Mouse (Mus musculus) intestine, embryonic 15.5 days (tissue): ENCODE measurements around the gene Spata16. TPM values are rescaled to one million over a fixed set of nuclear protein-coding genes. Genes with fewer than 3 reads are reported as not detected.

Source experiments
- ATAC-seq: fragments of 200-750 bp; cut with Nextera tagmentation; 2 replicates; pipeline ENCODE4 v1.8.0; 2017; ENCODE audit warnings: moderate TSS enrichment, moderate library complexity
- H3K27ac ChIP-seq: fragments of 300-500 bp; sonication (generic); 2 replicates; pipeline ENCODE4 v1.5.1; 2015; ENCODE audit warnings: mild to moderate bottlenecking, inconsistent platforms
- H3K27me3 ChIP-seq: fragments of 300-500 bp; sonication (generic); replicated peaks from 2 replicates; pipeline ENCODE4 v1.6.1; 2015; ENCODE audit warnings: inconsistent platforms
- H3K36me3 ChIP-seq: fragments of 300-500 bp; sonication (generic); 2 replicates; pipeline ENCODE4 v1.6.1; 2015; ENCODE audit warnings: inconsistent platforms
- H3K4me1 ChIP-seq: fragments of 300-500 bp; sonication (generic); replicated peaks from 2 replicates; pipeline ENCODE4 v1.6.1; 2015; ENCODE audit warnings: inconsistent platforms
- H3K4me2 ChIP-seq: fragments of 300-500 bp; sonication (generic); replicated peaks from 2 replicates; pipeline ENCODE4 v1.6.1; 2015; ENCODE audit warnings: mild to moderate bottlenecking, inconsistent platforms
- H3K4me3 ChIP-seq: fragments of 300-500 bp; sonication (generic); replicated peaks from 2 replicates; pipeline ENCODE4 v1.5.1; 2015; ENCODE audit warnings: inconsistent platforms
- H3K9ac ChIP-seq: fragments of 300-500 bp; sonication (generic); 2 replicates; pipeline ENCODE4 v1.6.1; 2015; ENCODE audit warnings: inconsistent platforms
- H3K9me3 ChIP-seq: fragments of 300-500 bp; sonication (generic); 2 replicates; pipeline ENCODE4 v1.6.1; 2016; ENCODE audit warnings: inconsistent platforms
- WGBS: fragments of 180-500 bp; shearing (Covaris S2); methylation state at CpG from one replicate; pipeline ENCODE4 v1.1.7; 2015; 5-methylcytosine and 5-hydroxymethylcytosine counted together
- polyA plus RNA-seq: library from polyadenylated mRNA; unstranded; fragments of >200 nt; fragmentation: Nextera tagmentation; extraction: Ambion mirVana; gene quantifications from 2 replicates; pipeline ENCODE4 v1.2.1, GENCODE M21; 2015

The Spata16 gene
- polyA plus RNA-seq, 1 experiment from 2014 or later = not detected

DNA sequence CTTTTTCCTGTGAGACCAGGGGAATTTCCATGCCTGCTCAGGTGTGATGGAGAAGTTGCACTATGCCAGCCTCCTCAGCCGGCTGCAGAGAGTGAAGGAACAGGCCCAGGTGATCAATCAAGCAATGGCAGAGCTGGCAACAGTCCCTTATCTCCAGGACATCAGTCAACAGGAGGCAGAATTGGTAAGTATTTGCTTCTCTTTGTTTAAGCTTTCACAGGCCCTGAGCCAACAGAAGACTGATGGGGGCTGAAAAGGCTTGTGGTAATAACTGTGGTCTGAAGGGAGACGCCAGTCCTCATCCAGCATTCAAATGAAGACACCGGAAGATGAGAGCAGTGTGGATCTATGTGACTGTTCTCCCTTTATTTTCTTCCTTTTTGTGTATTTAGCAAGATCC, 286.8 kb downstream of the Spata16 start:
- H3K4me3 ChIP-seq = no peak overlapping the region
- ATAC-seq = no peak
- no peaks in the 10 kb centered on the region for H3K9me3 ChIP-seq
- H3K4me1 ChIP-seq = no peaks in the 10 kb centered on the region
- H3K27me3 ChIP-seq = no peaks in the 10 kb centered on the region
- no peak overlapping the region for H3K9ac ChIP-seq
- no peak overlapping the region for H3K4me2 ChIP-seq
- H3K36me3 ChIP-seq = no peaks in the 10 kb centered on the region
- H3K27ac ChIP-seq = no peak overlapping the region
- WGBS = 16% methylated on average over 3 of the region's 3 CpGs

DNA sequence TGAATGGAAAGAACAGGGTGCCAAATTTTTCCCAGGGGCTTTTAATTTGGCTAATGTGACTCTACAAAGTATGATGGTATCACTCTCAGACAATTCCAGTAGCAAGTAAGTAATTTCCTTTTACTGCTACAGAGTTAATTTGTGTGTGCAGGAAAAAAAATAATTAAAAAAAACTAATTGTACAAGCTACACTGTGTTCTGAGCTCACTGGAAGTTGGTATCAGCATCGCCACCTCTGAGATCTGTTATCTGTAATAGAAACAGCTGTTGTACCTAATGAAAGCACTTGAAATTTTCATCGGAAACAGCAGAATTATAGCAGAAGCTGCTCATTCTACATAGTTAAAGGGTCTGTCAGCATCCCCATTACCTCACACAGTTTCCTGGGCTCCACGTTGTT, 295.7 kb downstream of the Spata16 start:
- no peak for ATAC-seq
- no peaks in the 10 kb centered on the region for H3K36me3 ChIP-seq
- H3K9ac ChIP-seq = no peak overlapping the region
- H3K4me2 ChIP-seq = no peak overlapping the region
- WGBS = 79% methylated on average over 3 of the region's 3 CpGs
- no peaks in the 10 kb centered on the region for H3K4me1 ChIP-seq
- H3K4me3 ChIP-seq = no peak overlapping the region
- H3K27ac ChIP-seq = no peak overlapping the region
- no peaks in the 10 kb centered on the region for H3K27me3 ChIP-seq
- H3K9me3 ChIP-seq = no peaks in the 10 kb centered on the region

DNA sequence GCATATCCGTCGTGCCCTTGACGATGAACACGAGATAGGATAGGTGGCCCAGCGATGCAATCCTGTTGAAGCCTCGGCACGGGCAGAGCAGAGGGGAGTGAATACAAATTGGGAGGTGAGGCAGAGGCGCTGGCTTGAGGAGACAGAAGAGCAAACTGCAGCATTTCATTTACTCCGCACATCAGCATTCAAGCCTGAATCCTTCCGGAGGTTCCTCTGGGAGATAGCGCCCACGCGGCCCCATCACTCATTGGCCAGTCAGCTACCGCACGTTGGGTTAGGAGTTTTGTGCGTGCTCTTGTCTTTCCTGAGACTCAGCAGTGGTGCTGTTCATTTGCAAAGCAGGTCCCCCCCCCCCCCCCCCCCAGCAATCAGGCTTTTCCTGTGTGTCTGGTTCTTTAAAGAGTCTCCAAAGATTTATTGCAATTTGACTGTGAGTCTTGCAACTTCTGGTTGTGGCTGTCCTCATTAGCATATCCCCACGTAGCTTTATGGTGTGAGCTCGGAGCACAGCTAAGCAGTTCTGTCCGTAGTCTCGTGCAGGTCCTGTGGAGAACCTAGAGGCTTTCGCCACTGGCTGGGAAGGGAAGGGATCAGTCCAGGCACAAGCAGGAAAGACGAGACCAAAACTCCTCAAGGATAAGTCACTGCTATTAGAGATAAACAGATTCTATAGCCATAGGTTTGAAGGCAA, 299.6 kb downstream of the Spata16 start:
- H3K27me3 ChIP-seq = no peaks in the 10 kb centered on the region
- H3K9me3 ChIP-seq = no peaks in the 10 kb centered on the region
- no peaks in the 10 kb centered on the region for H3K4me1 ChIP-seq
- 46% methylated on average over 22 of the region's 22 CpGs for WGBS
- H3K4me2 ChIP-seq = no peak overlapping the region
- no peak overlapping the region for H3K9ac ChIP-seq
- H3K36me3 ChIP-seq = no peaks in the 10 kb centered on the region
- H3K27ac ChIP-seq = no peak overlapping the region
- H3K4me3 ChIP-seq = no peak overlapping the region
- no peak for ATAC-seq

DNA sequence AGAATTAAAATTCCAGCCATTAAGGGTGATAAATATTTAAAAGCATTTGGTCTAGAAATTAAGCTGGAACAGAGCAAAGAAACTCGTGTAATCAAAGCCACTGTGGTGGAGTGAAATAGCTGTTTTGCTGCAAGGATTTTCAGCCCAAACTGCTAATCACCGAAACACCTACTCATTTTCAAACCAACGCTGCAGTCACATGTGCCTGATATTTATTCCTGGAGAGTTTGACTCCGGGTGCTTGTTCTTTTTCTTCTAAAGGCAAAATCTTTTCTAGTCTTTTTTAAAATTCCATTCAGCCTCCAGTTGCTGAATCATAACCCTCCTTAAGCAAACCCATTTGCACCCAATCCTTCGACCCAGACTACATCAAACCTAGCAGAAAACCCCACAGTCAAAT, 329.4 kb downstream of the Spata16 start:
- ATAC-seq = no peak
- WGBS = 85% methylated on average over 5 of the region's 5 CpGs

DNA sequence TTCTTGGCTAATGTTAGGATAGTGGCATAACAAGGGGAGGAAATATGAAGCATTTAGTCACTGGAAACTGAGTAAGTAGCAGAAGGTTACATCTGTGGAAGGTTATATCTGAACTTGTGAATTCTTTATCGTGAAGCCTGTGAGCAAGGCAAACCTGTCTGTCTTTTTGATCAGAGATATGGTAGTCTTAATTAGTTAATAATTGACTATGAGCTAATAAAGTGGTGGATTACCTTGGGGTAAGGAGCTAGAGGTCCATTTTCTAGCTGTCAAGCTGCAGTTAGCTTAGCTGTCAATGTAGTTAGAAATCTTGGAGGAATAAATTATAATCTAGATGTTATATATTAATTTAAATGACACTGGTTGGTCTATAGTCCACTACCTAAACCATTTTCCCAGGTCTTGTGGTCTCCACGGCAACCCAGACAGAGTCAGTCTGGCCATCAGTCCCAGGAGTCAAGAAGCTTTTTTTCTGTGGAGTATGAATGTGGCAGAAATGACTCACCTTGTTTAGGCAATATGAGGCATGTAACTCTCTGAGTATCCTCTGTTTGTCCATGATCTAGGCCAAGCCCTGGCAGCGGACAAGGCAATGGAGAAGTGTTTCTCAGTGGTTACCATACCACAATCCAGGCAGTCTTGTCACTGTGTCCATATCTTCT, 331.6 kb downstream of the Spata16 start:
- WGBS = 74% methylated on average over 3 of the region's 3 CpGs
- no peak overlapping the region for H3K4me3 ChIP-seq
- ATAC-seq = no peak

More for the DNA sequence above, 329.4 kb downstream of the Spata16 start:
- Histone ChIP-seq H3K4me2 (no peak overlapping the region), H3K27ac (no peak overlapping the region), H3K4me3 (no peak overlapping the region), H3K36me3 (no peaks in the 10 kb centered on the region), H3K27me3 (no peaks in the 10 kb centered on the region), H3K9ac (no peak overlapping the region), H3K4me1 (no peaks in the 10 kb centered on the region), H3K9me3 (no peaks in the 10 kb centered on the region)

DNA sequence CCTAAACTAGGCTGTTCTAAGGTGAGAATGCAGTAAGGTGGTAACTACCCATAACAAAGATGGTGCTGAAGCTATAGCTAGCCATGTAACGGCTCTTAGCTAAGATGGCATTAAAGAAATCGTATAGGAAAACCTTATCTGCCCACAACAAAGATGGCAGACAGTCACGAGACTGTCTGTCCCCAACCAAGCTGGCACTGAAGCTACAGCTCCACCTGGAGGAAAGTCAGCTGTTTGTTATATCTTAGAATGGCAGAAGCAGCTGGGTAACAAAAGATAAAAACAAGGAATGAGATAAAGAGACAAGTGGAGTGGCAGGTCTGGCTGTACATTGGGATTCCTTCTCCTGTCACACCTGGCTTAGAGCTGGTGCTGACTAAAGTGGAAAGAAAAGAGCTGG, 333.1 kb downstream of the Spata16 start:
- Histone ChIP-seq H3K36me3 (no peaks in the 10 kb centered on the region), H3K4me1 (no peaks in the 10 kb centered on the region), H3K9ac (no peak overlapping the region), H3K27me3 (no peaks in the 10 kb centered on the region), H3K9me3 (no peaks in the 10 kb centered on the region), H3K4me2 (no peak overlapping the region), H3K4me3 (no peak overlapping the region), H3K27ac (no peak overlapping the region)
- WGBS = 85% methylated on average over 3 of the region's 3 CpGs
- no peak for ATAC-seq

More for the DNA sequence above, 331.6 kb downstream of the Spata16 start:
- H3K4me1 ChIP-seq = no peaks in the 10 kb centered on the region
- no peak overlapping the region for H3K9ac ChIP-seq
- H3K27me3 ChIP-seq = no peaks in the 10 kb centered on the region
- H3K36me3 ChIP-seq = no peaks in the 10 kb centered on the region
- H3K27ac ChIP-seq = no peak overlapping the region
- no peak overlapping the region for H3K4me2 ChIP-seq
- H3K9me3 ChIP-seq = no peaks in the 10 kb centered on the region

DNA sequence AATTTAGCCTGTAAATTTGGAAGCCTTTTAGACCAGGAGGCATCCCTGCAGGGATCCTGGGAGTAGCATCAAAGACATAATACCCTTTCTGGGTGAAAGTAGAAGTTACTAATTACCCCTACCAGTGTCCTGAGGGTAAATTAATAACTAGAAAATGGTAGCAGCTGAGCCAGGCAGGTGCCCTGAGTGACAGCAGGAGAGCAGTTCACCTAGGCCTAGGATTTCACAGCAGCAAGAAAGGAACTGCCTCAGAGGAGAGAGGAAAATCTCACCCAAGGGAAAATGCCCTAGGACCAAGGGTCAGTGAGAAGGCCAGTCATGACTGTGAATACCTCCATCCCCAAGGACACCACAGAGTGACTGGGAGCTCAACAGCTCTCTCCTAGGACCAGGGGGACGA, 333.9 kb downstream of the Spata16 start:
- ATAC-seq = no peak
- H3K4me2 ChIP-seq = no peak overlapping the region
- WGBS = 32% methylated on average over 1 of the region's 1 CpGs
- H3K4me1 ChIP-seq = no peaks in the 10 kb centered on the region
- H3K4me3 ChIP-seq = no peak overlapping the region
- H3K27me3 ChIP-seq = no peaks in the 10 kb centered on the region
- no peaks in the 10 kb centered on the region for H3K36me3 ChIP-seq
- no peak overlapping the region for H3K9ac ChIP-seq
- H3K9me3 ChIP-seq = no peaks in the 10 kb centered on the region
- no peak overlapping the region for H3K27ac ChIP-seq

DNA sequence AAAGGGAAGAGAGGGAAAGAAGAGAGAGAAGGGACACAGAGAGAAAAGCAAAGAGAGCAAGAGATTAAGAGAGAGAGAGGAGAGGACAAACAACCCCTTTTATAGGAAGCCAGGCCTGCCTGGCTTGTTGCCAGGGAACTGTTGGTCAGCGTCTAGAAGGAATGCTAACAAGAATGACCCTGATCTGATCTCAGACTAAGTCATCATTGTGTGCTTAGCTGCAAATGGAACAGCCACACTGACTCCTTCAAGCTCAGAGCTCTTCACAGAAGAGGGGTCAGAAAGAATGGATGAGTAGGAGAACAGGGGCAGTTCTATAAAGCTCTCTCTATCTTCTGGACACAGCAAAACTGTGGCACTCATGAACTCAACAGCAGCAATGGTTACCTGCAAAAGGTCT, 334.7 kb downstream of the Spata16 start:
- H3K36me3 ChIP-seq = no peaks in the 10 kb centered on the region
- WGBS = 14% methylated on average over 1 of the region's 1 CpGs
- H3K4me2 ChIP-seq = no peak overlapping the region
- H3K27ac ChIP-seq = no peak overlapping the region
- ATAC-seq = peak; percentile 28; the same call in 1 of the 2 replicates
- no peak overlapping the region for H3K4me3 ChIP-seq
- no peak overlapping the region for H3K9ac ChIP-seq
- H3K27me3 ChIP-seq = no peaks in the 10 kb centered on the region
- H3K9me3 ChIP-seq = no peaks in the 10 kb centered on the region
- H3K4me1 ChIP-seq = no peaks in the 10 kb centered on the region

DNA sequence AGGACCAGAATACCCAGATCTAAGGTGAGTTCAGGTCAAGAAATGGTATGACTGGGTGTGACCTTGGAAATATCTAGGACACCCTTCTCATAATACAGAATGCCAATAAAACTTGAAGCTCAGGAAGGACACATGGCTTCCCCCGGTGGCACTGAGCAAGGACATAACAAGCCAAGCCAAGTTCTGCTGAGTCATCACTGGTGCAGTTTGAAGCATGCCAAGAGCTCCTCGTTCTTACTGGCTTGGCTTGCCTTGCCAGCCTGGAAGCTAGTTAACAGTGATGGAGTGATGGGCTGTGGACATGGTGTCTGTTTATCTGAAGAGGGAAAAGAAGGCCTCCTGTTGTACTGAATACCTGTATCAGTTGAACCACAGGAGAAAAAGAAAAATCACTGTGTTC, 342.2 kb downstream of the Spata16 start:
- Histone ChIP-seq H3K4me1 (no peaks in the 10 kb centered on the region), H3K4me3 (no peak overlapping the region), H3K4me2 (no peak overlapping the region), H3K36me3 (no peaks in the 10 kb centered on the region), H3K9ac (no peak overlapping the region), H3K27ac (no peak overlapping the region), H3K27me3 (no peaks in the 10 kb centered on the region), H3K9me3 (no peaks in the 10 kb centered on the region)
- WGBS = 66% methylated on average over 2 of the region's 2 CpGs
- no peak for ATAC-seq

DNA sequence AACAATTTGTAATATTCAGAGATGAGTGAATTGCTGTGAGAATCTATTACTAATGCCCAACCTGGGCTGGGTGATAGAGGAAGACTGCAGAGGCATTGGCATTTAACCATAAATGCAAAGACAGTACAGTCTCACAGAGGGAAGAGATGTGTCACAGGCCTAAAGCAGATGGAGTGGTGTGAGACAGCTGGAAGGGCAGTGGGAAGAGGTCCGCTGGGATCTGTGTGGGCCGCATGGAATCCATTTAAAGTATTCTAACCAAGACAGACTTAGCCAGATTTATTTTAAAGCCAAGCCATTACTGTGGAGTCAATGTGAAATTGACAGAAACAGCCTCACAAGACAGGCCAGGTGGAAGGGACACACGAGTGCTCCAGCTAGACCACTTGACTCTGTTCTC, 343.0 kb downstream of the Spata16 start:
- no peaks in the 10 kb centered on the region for H3K27me3 ChIP-seq
- no peaks in the 10 kb centered on the region for H3K36me3 ChIP-seq
- 82% methylated on average over 3 of the region's 3 CpGs for WGBS
- no peak overlapping the region for H3K4me2 ChIP-seq
- no peak overlapping the region for H3K4me3 ChIP-seq
- no peaks in the 10 kb centered on the region for H3K9me3 ChIP-seq
- no peak overlapping the region for H3K27ac ChIP-seq
- no peaks in the 10 kb centered on the region for H3K4me1 ChIP-seq
- H3K9ac ChIP-seq = no peak overlapping the region
- no peak for ATAC-seq

DNA sequence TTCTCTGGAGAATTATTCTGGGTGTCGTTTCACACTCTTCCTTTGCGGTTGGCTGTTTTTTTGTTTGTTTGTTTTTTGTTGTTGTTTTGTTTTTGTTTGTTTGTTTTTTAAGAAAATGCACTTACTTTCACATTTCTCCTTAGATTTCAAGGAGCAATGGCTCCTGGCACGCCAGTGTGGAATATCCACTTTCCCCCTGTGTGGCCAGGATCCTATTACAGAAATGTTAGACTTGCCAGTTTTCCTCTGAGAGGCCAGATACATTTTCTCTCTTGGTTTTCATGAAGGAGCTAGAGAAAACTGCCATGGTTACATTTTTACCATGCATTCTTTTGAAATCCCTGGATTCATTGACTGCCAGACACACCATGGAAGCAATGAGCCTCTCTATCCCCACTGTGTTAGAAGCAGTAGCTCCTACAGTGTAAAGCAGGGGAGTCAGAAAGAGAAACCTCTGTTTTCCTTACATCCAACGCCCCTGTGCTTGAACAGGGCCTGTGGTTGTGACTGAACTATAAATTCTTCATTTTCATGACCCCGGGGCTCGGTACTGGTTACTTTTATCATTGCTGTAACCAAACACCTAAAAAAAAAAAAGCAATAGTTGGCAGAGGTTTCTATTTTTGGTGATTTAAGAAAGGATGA, 344.7 kb downstream of the Spata16 start:
- Histone ChIP-seq H3K4me2 (no peak overlapping the region), H3K4me3 (no peak overlapping the region), H3K9me3 (no peaks in the 10 kb centered on the region), H3K9ac (no peak overlapping the region), H3K36me3 (no peaks in the 10 kb centered on the region), H3K27me3 (no peaks in the 10 kb centered on the region), H3K27ac (no peak overlapping the region), H3K4me1 (no peaks in the 10 kb centered on the region)
- no peak for ATAC-seq
- WGBS = 74% methylated on average over 6 of the region's 6 CpGs

DNA sequence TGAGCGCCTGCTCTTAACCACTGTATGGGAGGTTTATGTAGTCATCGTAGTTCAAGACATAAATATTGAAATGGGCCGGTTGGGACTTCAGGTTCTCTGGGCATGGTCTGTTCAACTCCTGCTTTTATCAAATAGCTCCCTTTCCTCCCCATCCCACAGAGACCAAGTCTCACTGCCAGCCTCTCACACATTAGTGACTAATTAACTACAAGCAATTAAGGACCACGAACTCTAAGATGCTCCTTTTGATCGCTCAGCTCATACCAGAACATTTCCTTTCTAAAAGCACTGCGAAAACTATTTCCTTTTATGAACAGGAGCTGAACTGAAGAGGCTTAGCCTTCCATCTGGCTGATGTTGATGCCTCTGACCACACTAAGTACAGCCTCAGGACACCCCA, 346.3 kb downstream of the Spata16 start:
- ATAC-seq = no peak
- no peaks in the 10 kb centered on the region for H3K4me1 ChIP-seq
- H3K4me3 ChIP-seq = no peak overlapping the region
- 79% methylated on average over 6 of the region's 6 CpGs for WGBS
- H3K9ac ChIP-seq = no peak overlapping the region
- no peak overlapping the region for H3K4me2 ChIP-seq
- no peak overlapping the region for H3K27ac ChIP-seq
- no peaks in the 10 kb centered on the region for H3K27me3 ChIP-seq
- no peaks in the 10 kb centered on the region for H3K9me3 ChIP-seq
- no peaks in the 10 kb centered on the region for H3K36me3 ChIP-seq

DNA sequence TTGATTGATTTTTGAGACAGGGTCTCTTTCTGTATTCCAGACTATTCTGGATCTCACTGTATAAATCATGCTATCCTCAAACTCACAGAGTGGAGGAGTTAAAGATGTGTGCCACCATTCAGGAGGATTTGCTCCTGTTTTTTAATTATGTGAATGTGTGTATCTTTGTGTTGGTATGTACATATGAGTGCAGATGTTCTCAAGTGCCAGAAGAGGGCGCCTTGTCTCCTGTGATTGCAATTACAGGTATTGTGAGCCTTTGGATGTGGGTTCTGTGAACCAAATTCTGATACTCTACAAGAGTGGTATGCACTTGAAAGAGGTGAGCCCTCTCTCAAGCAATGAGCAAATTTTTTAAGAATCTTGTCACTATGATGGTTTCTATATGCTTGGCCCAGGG, 369.4 kb downstream of the Spata16 start:
- Histone ChIP-seq H3K36me3 (no peaks in the 10 kb centered on the region), H3K4me2 (no peak overlapping the region), H3K4me1 (no peaks in the 10 kb centered on the region), H3K27ac (no peak overlapping the region), H3K4me3 (no peak overlapping the region), H3K9me3 (no peaks in the 10 kb centered on the region), H3K9ac (no peak overlapping the region), H3K27me3 (no peaks in the 10 kb centered on the region)
- ATAC-seq = no peak
- WGBS = 53% methylated on average over 1 of the region's 1 CpGs
